Mouse (Mus musculus): Measurements from ENCODE around the gene Kctd17. TPM values are rescaled to one million over a fixed set of nuclear protein-coding genes. Genes with fewer than 3 reads are reported as not detected.

The Kctd17 gene
- polyA plus RNA-seq, 1 experiment from 2014 or later, result 36.0 TPM

Other genes starting within 250 kb of the Kctd17 start
- 0.22 TPM in 1 of 2 replicates, not detected in the other for gene Pvalb, start 222.2 kb upstream of the Kctd17 start, polyA plus RNA-seq (2014; fragmentation: Nextera tagmentation; extraction: Ambion mirVana)
- 6.2 and 7.9 TPM in 2 replicates for gene Ncf4, start 183.8 kb upstream of the Kctd17 start, polyA plus RNA-seq (2014; fragmentation: Nextera tagmentation; extraction: Ambion mirVana)
- 0.26 and 0.38 TPM in 2 replicates for gene Csf2rb2, start 122.8 kb upstream of the Kctd17 start, polyA plus RNA-seq (2014; fragmentation: Nextera tagmentation; extraction: Ambion mirVana)
- 1.2 and 1.6 TPM in 2 replicates for gene Csf2rb, start 102.8 kb upstream of the Kctd17 start, polyA plus RNA-seq (2014; fragmentation: Nextera tagmentation; extraction: Ambion mirVana)
- not detected in 2 replicates for gene Tex33, start 32.7 kb upstream of the Kctd17 start, polyA plus RNA-seq (2014; fragmentation: Nextera tagmentation; extraction: Ambion mirVana)
- 9.7 and 10.1 TPM in 2 replicates for gene Tst, start 22.7 kb upstream of the Kctd17 start, polyA plus RNA-seq (2014; fragmentation: Nextera tagmentation; extraction: Ambion mirVana)
- 2.3 and 2.5 TPM in 2 replicates for gene Mpst, start 22.1 kb upstream of the Kctd17 start, polyA plus RNA-seq (2014; fragmentation: Nextera tagmentation; extraction: Ambion mirVana)
- 0.21 and 0.49 TPM in 2 replicates for gene Tmprss6, start 40.1 kb downstream of the Kctd17 start, polyA plus RNA-seq (2014; fragmentation: Nextera tagmentation; extraction: Ambion mirVana)
- gene Il2rb, start 66.7 kb downstream of the Kctd17 start, polyA plus RNA-seq (2014; fragmentation: Nextera tagmentation; extraction: Ambion mirVana), result 0.17 TPM in 1 of 2 replicates, not detected in the other
- 15.2 and 18.8 TPM in 2 replicates for gene C1qtnf6, start 102.9 kb downstream of the Kctd17 start, polyA plus RNA-seq (2014; fragmentation: Nextera tagmentation; extraction: Ambion mirVana)
- not detected in 2 replicates for gene Sstr3, start 116.1 kb downstream of the Kctd17 start, polyA plus RNA-seq (2014; fragmentation: Nextera tagmentation; extraction: Ambion mirVana)
- 4.5 and 9.2 TPM in 2 replicates for gene Rac2, start 144.2 kb downstream of the Kctd17 start, polyA plus RNA-seq (2014; fragmentation: Nextera tagmentation; extraction: Ambion mirVana)
- gene Cyth4, start 168.5 kb downstream of the Kctd17 start, polyA plus RNA-seq (2014; fragmentation: Nextera tagmentation; extraction: Ambion mirVana), result 2.1 and 4.2 TPM in 2 replicates

Measured in embryonic facial prominence, embryonic 11.5 days (tissue).